8 mouse cellular contexts compared by ENCODE assay signal in the genomic region with DNA sequence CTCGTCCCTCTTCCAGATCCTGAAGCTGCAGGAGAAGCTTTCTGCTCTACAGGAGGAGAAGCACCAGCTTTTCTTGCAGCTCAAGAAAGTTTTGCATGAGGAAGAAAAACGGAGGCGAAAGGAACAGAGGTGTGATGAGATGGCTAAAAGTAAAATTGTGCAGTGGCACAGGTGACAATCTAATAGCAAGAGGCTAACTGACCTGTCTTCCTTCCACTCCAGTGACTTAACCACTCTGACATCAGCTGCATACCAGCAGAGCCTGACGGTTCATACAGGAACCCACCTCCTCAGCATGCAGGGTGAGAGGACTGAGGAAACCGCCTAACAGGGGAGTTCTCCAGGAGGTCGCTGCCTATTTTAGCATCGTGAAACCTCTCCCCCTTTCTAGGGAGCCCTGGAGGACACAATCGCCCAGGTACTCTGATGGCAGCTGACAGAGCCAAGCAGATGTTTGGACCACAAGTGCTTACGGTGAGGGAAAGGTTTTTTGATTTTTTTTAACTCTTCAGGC. TPM values are rescaled to one million over a fixed set of nuclear protein-coding genes. Genes with fewer than 3 reads are reported as not detected.
DNase-seq lines count a peak whose midpoint lies in the region; ATAC-seq and TF ChIP-seq lines count a peak whose summit lies in the region.

No protein-coding gene starts in this region.

- no peak for ATAC-seq in forebrain, embryonic 14.5 days
- ATAC-seq in liver, embryonic 13.5 days (ENCODE audit: low read depth), result no peak
- no peak for ATAC-seq in frontal cortex, adult (ENCODE audit: low TSS enrichment)

- no peak overlapping the region for H3K27ac ChIP-seq in heart, adult 2 months
- no peak overlapping the region for H3K27ac ChIP-seq in forebrain, embryonic 14.5 days (ENCODE audit: low read depth, low read length)
- H3K27ac ChIP-seq in liver, embryonic 13.5 days, result peak overlapping the region; percentile 99

- WGBS in heart, adult 2 months, result 26% methylated on average over 9 of the region's 9 CpGs
- WGBS in forebrain, embryonic 14.5 days, result 43% methylated on average over 9 of the region's 9 CpGs
- WGBS in liver, embryonic 13.5 days (ENCODE audit: insufficient replicate concordance), result 20% methylated on average over 9 of the region's 9 CpGs

- no peak for TF ChIP-seq EP300 in heart, adult 2 months (IDR thresholded peaks at IDR 0.05; ENCODE audit: insufficient read depth, low read depth, low read length)

- H3K79me2 ChIP-seq in heart, adult 2 months (replicated peaks; ENCODE audit: control insufficient read depth, insufficient read depth, low read length), result peaks cover 3% of the 10 kb centered on the region; the same call in 1 of the 2 replicates

- no peak for TF ChIP-seq CTCF in heart, adult 2 months (IDR thresholded peaks at IDR 0.05)

- no peak overlapping the region for H3K9ac ChIP-seq in heart, adult 2 months (ENCODE audit: low read depth, low read length)
- peak overlapping the region; percentile 82 for H3K9ac ChIP-seq in forebrain, embryonic 14.5 days (ENCODE audit: low read length)
- peak overlapping the region; percentile 99 for H3K9ac ChIP-seq in liver, embryonic 13.5 days

- H3K9me3 ChIP-seq in forebrain, embryonic 14.5 days (replicated peaks; ENCODE audit: control insufficient read depth, low read length), result no peaks in the 10 kb centered on the region
- no peaks in the 10 kb centered on the region for H3K9me3 ChIP-seq in liver, embryonic 13.5 days (replicated peaks)

- peak overlapping the region; percentile 100 for H3K4me2 ChIP-seq in forebrain, embryonic 14.5 days (ENCODE audit: low read length)
- peak overlapping the region; percentile 98 for H3K4me2 ChIP-seq in liver, embryonic 13.5 days

- no peak for DNase-seq in heart, adult 2 months
- no peak for DNase-seq in heart, postnatal 10 days
- DNase-seq in 416B (ENCODE audit: low read depth), result peak; percentile 39
- no peak for DNase-seq in forebrain, embryonic 14.5 days (ENCODE audit: low spot score)
- DNase-seq in liver, embryonic 13.5 days, result no peak
- no peak for DNase-seq in urinary bladder, adult 2 months (ENCODE audit: low spot score)
- no peak for DNase-seq in gastrocnemius, postnatal 4 days (ENCODE audit: low spot score in 2 of 2)

- TF ChIP-seq POLR2A in heart, adult 2 months (IDR thresholded peaks at IDR 0.05; ENCODE audit: insufficient read depth, low read depth, low read length), result no peak

- peaks cover 14% of the 10 kb centered on the region; the same call in 1 of the 2 replicates for H3K36me3 ChIP-seq in heart, adult 2 months (ENCODE audit: control insufficient read depth, insufficient read depth, low read length)
- peaks cover 82% of the 10 kb centered on the region for H3K36me3 ChIP-seq in forebrain, embryonic 14.5 days (ENCODE audit: control insufficient read depth, insufficient read depth, low read length)
- peaks cover 85% of the 10 kb centered on the region for H3K36me3 ChIP-seq in liver, embryonic 13.5 days

- peak overlapping the region; percentile 97 for H3K4me3 ChIP-seq in heart, adult 2 months
- peak overlapping the region; percentile 80 for H3K4me3 ChIP-seq in forebrain, embryonic 14.5 days (ENCODE audit: low read depth, low read length)
- H3K4me3 ChIP-seq in liver, embryonic 13.5 days (replicated peaks), result peak overlapping the region; percentile 91

- H3K4me1 ChIP-seq in heart, adult 2 months (ENCODE audit: control insufficient read depth, insufficient read depth, low read length), result peaks cover 11% of the 10 kb centered on the region
- H3K4me1 ChIP-seq in forebrain, embryonic 14.5 days (ENCODE audit: control insufficient read depth, insufficient read depth, low read length), result peaks cover 28% of the 10 kb centered on the region
- H3K4me1 ChIP-seq in liver, embryonic 13.5 days (replicated peaks), result peaks cover 62% of the 10 kb centered on the region

- intact Hi-C loops in heart, adult 2 months (cut with DNase I), result no loop called here
- intact Hi-C loops in heart, postnatal 10 days (cut with DNase I), result no loop called here

- H3K27me3 ChIP-seq in heart, adult 2 months (ENCODE audit: control insufficient read depth, insufficient read depth, low read length), result no peaks in the 10 kb centered on the region
- no peaks in the 10 kb centered on the region for H3K27me3 ChIP-seq in forebrain, embryonic 14.5 days (replicated peaks; ENCODE audit: control insufficient read depth, insufficient read depth, low read length)
- H3K27me3 ChIP-seq in liver, embryonic 13.5 days, result no peaks in the 10 kb centered on the region

RNA-seq across cellular contexts. Expression of gene Gps2, which starts 1.3 kb away (rescaled TPM):
- total RNA-seq in heart, adult 2 months (2021), result 10 to 100 TPM; 27.2 to 28.4 TPM
- polyA plus RNA-seq in heart, adult 2 months (2012; rRNA removed), result 53.9 and 63.9 TPM in 2 replicates
- total RNA-seq in heart, postnatal 10 days (2021), result 10 to 100 TPM; 29.4 to 30.5 TPM
- 62.9 and 67.8 TPM in 2 replicates for polyA plus RNA-seq in forebrain, embryonic 14.5 days (2014; fragmentation: Nextera tagmentation; extraction: Ambion mirVana)
- polyA plus RNA-seq in liver, embryonic 13.5 days (2015; fragmentation: Nextera tagmentation; extraction: Ambion mirVana), result 107 and 116 TPM in 2 replicates
- polyA plus RNA-seq in urinary bladder, adult 2 months (2012; rRNA removed), result 56.3 and 63.2 TPM in 2 replicates
- 10 to 100 TPM; 35.9 to 44.5 TPM for total RNA-seq in gastrocnemius, postnatal 4 days (2021)

RNA-seq across cellular contexts. Expression of gene Eif5a, which starts 6.8 kb away (rescaled TPM):
- total RNA-seq in heart, adult 2 months (2021), result 100 to 1,000 TPM; 397 to 444 TPM
- polyA plus RNA-seq in heart, adult 2 months (2012; rRNA removed), result 360 and 540 TPM in 2 replicates
- total RNA-seq in heart, postnatal 10 days (2021), result 100 to 1,000 TPM; 488 to 490 TPM
- 1,251 and 1,277 TPM in 2 replicates for polyA plus RNA-seq in forebrain, embryonic 14.5 days (2014; fragmentation: Nextera tagmentation; extraction: Ambion mirVana)
- polyA plus RNA-seq in liver, embryonic 13.5 days (2015; fragmentation: Nextera tagmentation; extraction: Ambion mirVana), result 1,847 and 1,941 TPM in 2 replicates
- 565 and 624 TPM in 2 replicates for polyA plus RNA-seq in urinary bladder, adult 2 months (2012; rRNA removed)
- total RNA-seq in gastrocnemius, postnatal 4 days (2021), result 100 to 1,000 TPM; 565 to 571 TPM

RNA-seq across cellular contexts. Expression of gene Neurl4, which starts 14.1 kb away (rescaled TPM):
- 10 to 100 TPM; 42.6 to 47.1 TPM for total RNA-seq in heart, adult 2 months (2021)
- 31.5 and 54.1 TPM in 2 replicates for polyA plus RNA-seq in heart, adult 2 months (2012; rRNA removed)
- total RNA-seq in heart, postnatal 10 days (2021), result 10 to 100 TPM; 39.2 to 39.9 TPM
- polyA plus RNA-seq in forebrain, embryonic 14.5 days (2014; fragmentation: Nextera tagmentation; extraction: Ambion mirVana), result 16.7 and 23.8 TPM in 2 replicates
- polyA plus RNA-seq in liver, embryonic 13.5 days (2015; fragmentation: Nextera tagmentation; extraction: Ambion mirVana), result 2.3 and 2.8 TPM in 2 replicates
- 43.4 and 47.8 TPM in 2 replicates for polyA plus RNA-seq in urinary bladder, adult 2 months (2012; rRNA removed)
- total RNA-seq in gastrocnemius, postnatal 4 days (2021), result 10 to 100 TPM; 32.3 to 36.9 TPM

RNA-seq across cellular contexts. Expression of gene 2810408A11Rik, which starts 14.2 kb away (rescaled TPM):
- total RNA-seq in heart, adult 2 months (2021), result under 1 TPM; 0.23 to 0.34 TPM
- polyA plus RNA-seq in heart, adult 2 months (2012; rRNA removed), result 0.15 and 0.41 TPM in 2 replicates
- total RNA-seq in heart, postnatal 10 days (2021), result 1 to 10 TPM; 2.1 to 2.7 TPM
- 15.0 and 18.6 TPM in 2 replicates for polyA plus RNA-seq in forebrain, embryonic 14.5 days (2014; fragmentation: Nextera tagmentation; extraction: Ambion mirVana)
- polyA plus RNA-seq in liver, embryonic 13.5 days (2015; fragmentation: Nextera tagmentation; extraction: Ambion mirVana), result 0.89 and 1.0 TPM in 2 replicates
- polyA plus RNA-seq in urinary bladder, adult 2 months (2012; rRNA removed), result 1.1 and 1.3 TPM in 2 replicates
- total RNA-seq in gastrocnemius, postnatal 4 days (2021), result 1 to 10 TPM; 3.2 to 4.1 TPM

RNA-seq across cellular contexts. Expression of gene Acap1, which starts 19.6 kb away (rescaled TPM):
- total RNA-seq in heart, adult 2 months (2021), result 1 to 10 TPM in 1 of 2 experiments, under 1 TPM in 1; 0.65 to 1.1 TPM
- polyA plus RNA-seq in heart, adult 2 months (2012; rRNA removed), result 1.7 and 3.3 TPM in 2 replicates
- 1 to 10 TPM; 2.7 to 3.0 TPM for total RNA-seq in heart, postnatal 10 days (2021)
- 0.10 and 0.17 TPM in 2 replicates for polyA plus RNA-seq in forebrain, embryonic 14.5 days (2014; fragmentation: Nextera tagmentation; extraction: Ambion mirVana)
- polyA plus RNA-seq in liver, embryonic 13.5 days (2015; fragmentation: Nextera tagmentation; extraction: Ambion mirVana), result 4.4 and 4.9 TPM in 2 replicates
- 2.0 and 2.5 TPM in 2 replicates for polyA plus RNA-seq in urinary bladder, adult 2 months (2012; rRNA removed)
- 1 to 10 TPM in 1 of 2 experiments, under 1 TPM in 1; 0.65 to 1.1 TPM for total RNA-seq in gastrocnemius, postnatal 4 days (2021)
